Mouse (Mus musculus) thymus, adult 2 months (tissue): ENCODE data around the gene Cep44.

Experiments
- CTCF ChIP-seq: fragments of 200-500 bp; IDR thresholded peaks from 2 replicates; pipeline ENCODE4 v1.5.1; 2012; ENCODE audit warnings: mild to moderate bottlenecking, control low read depth, low read length, moderate library complexity, borderline replicate concordance; ENCODE audit not compliant: control insufficient read depth, poor library complexity, insufficient read depth; ENCODE audit errors: extremely low read depth
- POLR2A ChIP-seq: fragments of 200-500 bp; IDR thresholded peaks from 2 replicates; pipeline ENCODE4 v1.6.1; 2012; ENCODE audit warnings: mild to moderate bottlenecking, low read length, control low read depth, moderate library complexity; ENCODE audit not compliant: control insufficient read depth, poor library complexity, insufficient read depth; ENCODE audit errors: extremely low read depth

GRCm38 (mm10) chr8:56501911-56502310, 48.9 kb downstream of the Cep44 start:
- TF ChIP-seq CTCF (no peak), POLR2A (no peak)
